Mouse (Mus musculus): ENCODE data around the gene Smim4. TPM values are rescaled to one million over a fixed set of nuclear protein-coding genes. Genes with fewer than 3 reads are reported as not detected.

The Smim4 gene
- polyA plus RNA-seq, 1 experiment: 25.4 TPM

- DNase-seq (ENCODE audit: low read depth, low spot score): peak; percentile 40
- WGBS: under 1% methylated on average over 23 of the region's 23 CpGs
Observed at GRCm38 (mm10) chr14:31128101-31128825, 493 bp downstream of the Smim4 start.

- WGBS: 85% methylated on average over 8 of the region's 8 CpGs
- DNase-seq (ENCODE audit: low read depth, low spot score): no peak
Observed at GRCm38 (mm10) chr14:31126826-31127225, 1.9 kb downstream of the Smim4 start.

- WGBS: 70% methylated on average over 9 of the region's 9 CpGs
Observed at GRCm38 (mm10) chr14:31125106-31126075, 3.4 kb downstream of the Smim4 start.

GRCm38 (mm10) chr14:31115522-31115921 lies 13.2 kb downstream of the Smim4 start:
- WGBS: 52% methylated on average over 2 of the region's 2 CpGs

More at GRCm38 (mm10) chr14:31125106-31126075, 3.4 kb downstream of the Smim4 start:
- DNase-seq (ENCODE audit: low read depth, low spot score): no peak

GRCm38 (mm10) chr14:31114011-31114410 lies 14.7 kb downstream of the Smim4 start:
- DNase-seq (ENCODE audit: low read depth, low spot score): no peak
- 81% methylated on average over 3 of the region's 3 CpGs for WGBS

More at GRCm38 (mm10) chr14:31115522-31115921, 13.2 kb downstream of the Smim4 start:
- DNase-seq (ENCODE audit: low read depth, low spot score): no peak

GRCm38 (mm10) chr14:31112187-31112586 lies 16.6 kb downstream of the Smim4 start:
- no peak for DNase-seq (ENCODE audit: low read depth, low spot score)
- 68% methylated on average over 5 of the region's 5 CpGs for WGBS

- 60% methylated on average over 3 of the region's 3 CpGs for WGBS
Observed at GRCm38 (mm10) chr14:31110613-31111012, 18.1 kb downstream of the Smim4 start.

GRCm38 (mm10) chr14:31105156-31105555 lies 23.6 kb downstream of the Smim4 start:
- WGBS: 54% methylated on average over 2 of the region's 2 CpGs
- no peak for DNase-seq (ENCODE audit: low read depth, low spot score)

More at GRCm38 (mm10) chr14:31110613-31111012, 18.1 kb downstream of the Smim4 start:
- no peak for DNase-seq (ENCODE audit: low read depth, low spot score)

GRCm38 (mm10) chr14:31089918-31090317 lies 38.8 kb downstream of the Smim4 start:
- DNase-seq (ENCODE audit: low read depth, low spot score): peak; percentile 7
- WGBS: 40% methylated on average over 1 of the region's 1 CpGs

- 87% methylated on average over 2 of the region's 2 CpGs for WGBS
- DNase-seq (ENCODE audit: low read depth, low spot score): no peak
Observed at GRCm38 (mm10) chr14:31088515-31088914, 40.2 kb downstream of the Smim4 start.

GRCm38 (mm10) chr14:31087433-31087832 lies 41.3 kb downstream of the Smim4 start:
- 73% methylated on average over 6 of the region's 6 CpGs for WGBS
- peak; percentile 2 for DNase-seq (ENCODE audit: low read depth, low spot score)

GRCm38 (mm10) chr14:31081147-31081546 lies 47.6 kb downstream of the Smim4 start:
- no peak for DNase-seq (ENCODE audit: low read depth, low spot score)

- 89% methylated on average over 3 of the region's 3 CpGs for WGBS
Observed at GRCm38 (mm10) chr14:31079313-31080028, 49.3 kb downstream of the Smim4 start.

GRCm38 (mm10) chr14:31078597-31079208 lies 50.1 kb downstream of the Smim4 start:
- 96% methylated on average over 3 of the region's 3 CpGs for WGBS
- DNase-seq (ENCODE audit: low read depth, low spot score): no peak

More at GRCm38 (mm10) chr14:31079313-31080028, 49.3 kb downstream of the Smim4 start:
- DNase-seq (ENCODE audit: low read depth, low spot score): no peak

GRCm38 (mm10) chr14:31069086-31069733 lies 59.5 kb downstream of the Smim4 start:
- DNase-seq (ENCODE audit: low read depth, low spot score): no peak
- 73% methylated on average over 4 of the region's 4 CpGs for WGBS

- WGBS: 54% methylated on average over 1 of the region's 1 CpGs
- no peak for DNase-seq (ENCODE audit: low read depth, low spot score)
Observed at GRCm38 (mm10) chr14:31062277-31062676, 66.5 kb downstream of the Smim4 start.

GRCm38 (mm10) chr14:31045817-31046216 lies 82.9 kb downstream of the Smim4 start:
- DNase-seq (ENCODE audit: low read depth, low spot score): no peak
- 95% methylated on average over 1 of the region's 1 CpGs for WGBS

GRCm38 (mm10) chr14:31045296-31045695 lies 83.5 kb downstream of the Smim4 start:
- DNase-seq (ENCODE audit: low read depth, low spot score): no peak
- 96% methylated on average over 5 of the region's 5 CpGs for WGBS

Measured in large intestine, adult 2 months (tissue).